Mouse (Mus musculus) liver, postnatal 0 days (tissue): ENCODE results near the gene Smyd1.

Source experiments
- CTCF ChIP-seq: sonication (generic); IDR thresholded peaks from 2 replicates; pipeline ENCODE4 v1.5.1; 2016; ENCODE audit warnings: antibody characterized with exemption, low read depth
- EP300 ChIP-seq: IDR thresholded peaks from 2 replicates; pipeline ENCODE4 v1.6.1; 2016; ENCODE audit warnings: antibody characterized with exemption, low read depth, mild to moderate bottlenecking

- TF ChIP-seq CTCF (no peak), EP300 (no peak)
These were observed 82.8 kb downstream of the Smyd1 start for GRCm38 (mm10) chr6:71239069-71239750.
